Mouse (Mus musculus): ENCODE results near the gene Mbnl1.

DNA sequence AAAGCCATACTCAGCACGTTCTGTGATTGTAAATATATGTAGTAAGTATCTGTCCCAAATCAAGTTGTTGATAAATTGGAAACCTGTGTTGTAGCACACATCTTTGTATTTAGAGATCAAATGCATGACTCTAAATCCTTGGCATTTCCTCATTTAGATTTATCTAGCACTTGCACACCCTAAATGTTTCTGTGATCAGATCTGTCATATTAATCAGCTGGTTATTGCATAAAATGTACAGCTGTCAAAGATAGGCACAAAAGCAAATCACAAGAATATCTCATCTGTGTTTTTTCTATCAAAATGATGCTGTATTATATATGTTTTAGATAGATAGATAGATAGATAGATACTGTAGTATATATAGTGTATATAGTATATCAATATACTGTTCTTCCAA lies 98.9 kb downstream of the Mbnl1 start:
- no peak for TF ChIP-seq CTCF (IDR thresholded peaks at IDR 0.05; ENCODE audit: insufficient read depth, low read depth, low read length)
- no peak for TF ChIP-seq POLR2A (IDR thresholded peaks at IDR 0.05; ENCODE audit: insufficient read depth, low read depth, low read length)
